Mouse (Mus musculus) ES-E14 (cell line): Measurements from ENCODE around the gene Ring1. TPM values are rescaled to one million over a fixed set of nuclear protein-coding genes. Genes with fewer than 3 reads are reported as not detected.
A peak's percentile ranks its signal among the peaks of the same experiment; 100 is the strongest.

Experiments
- DNase-seq: peaks from one replicate; pipeline ENCODE4 v3.0.0-alpha.2; 2013; ENCODE audit warnings: low read depth, low spot score
- H3K27ac ChIP-seq: 2 replicates; pipeline ENCODE4 v1.5.1; 2012; ENCODE audit warnings: low read depth, mild to moderate bottlenecking, low read length, moderate library complexity, mixed read lengths; ENCODE audit not compliant: poor library complexity, insufficient read depth, severe bottlenecking
- H3K36me3 ChIP-seq: 2 replicates; pipeline ENCODE4 v1.6.1; 2012; ENCODE audit warnings: mild to moderate bottlenecking, low read length, moderate library complexity, mixed read lengths; ENCODE audit not compliant: control insufficient read depth, poor library complexity, insufficient read depth, severe bottlenecking
- H3K4me1 ChIP-seq, 2 experiments: fragments of 150-350 bp in 1 of 2; sonication (generic) in 1 of 2; 2 replicates each; pipeline ENCODE4 v1.6.1; 2012; ENCODE audit warnings: low read length in 2 of 2, mild to moderate bottlenecking in 1 of 2, mixed read lengths in 1 of 2; ENCODE audit not compliant: control insufficient read depth in 2 of 2, insufficient read depth in 2 of 2, poor library complexity in 1 of 2
- H3K4me3 ChIP-seq, 2 experiments: fragments of 150-350 bp in 1 of 2; sonication (generic) in 1 of 2; 2 replicates each; pipeline ENCODE4 v1.5.1; 2012; ENCODE audit warnings: low read length in 2 of 2, low read depth in 1 of 2, mild to moderate bottlenecking in 1 of 2, mixed read lengths in 1 of 2; ENCODE audit not compliant: insufficient read depth in 1 of 2, poor library complexity in 1 of 2, severe bottlenecking in 1 of 2
- H3K9ac ChIP-seq: 2 replicates; pipeline ENCODE4 v1.6.1; 2012; ENCODE audit warnings: low read depth, mild to moderate bottlenecking, low read length, mixed read lengths; ENCODE audit not compliant: poor library complexity, insufficient read depth, severe bottlenecking
- H3K9me3 ChIP-seq: fragments of 150-350 bp; sonication (generic); 2 replicates; pipeline ENCODE4 v1.6.1; 2012; ENCODE audit warnings: low read depth, mild to moderate bottlenecking, low read length; ENCODE audit not compliant: control insufficient read depth, insufficient read depth
- CHD2 ChIP-seq: IDR thresholded peaks from 2 replicates; pipeline ENCODE4 v1.6.1; 2014; ENCODE audit warnings: mild to moderate bottlenecking, low read depth, low read length, inconsistent platforms
- HCFC1 ChIP-seq: IDR thresholded peaks from 2 replicates; pipeline ENCODE4 v1.6.1; 2012; ENCODE audit warnings: low read length, inconsistent platforms, borderline replicate concordance; ENCODE audit not compliant: insufficient read depth
- MAFK ChIP-seq: IDR thresholded peaks from 2 replicates; pipeline ENCODE4 v1.6.1; 2014; ENCODE audit warnings: mild to moderate bottlenecking, low read depth, low read length, inconsistent platforms; ENCODE audit not compliant: insufficient read depth
- ZC3H11A ChIP-seq: IDR thresholded peaks from 2 replicates; pipeline ENCODE4 v1.6.1; 2012; ENCODE audit warnings: low read depth, mild to moderate bottlenecking, inconsistent platforms, low read length, borderline replicate concordance
- ZNF384 ChIP-seq: IDR thresholded peaks from 2 replicates; pipeline ENCODE4 v1.6.1; 2012; ENCODE audit warnings: low read depth, low read length, inconsistent platforms
- in situ Hi-C, 2 experiments: fragments of 600-800 bp; cut with MboI; formaldehyde crosslinking; loops; one replicate each; pipeline ENCODE4 v1.15.1; 2025; ENCODE audit warnings: low sequenced_read_pairs in 2 of 2, inconsistent platforms in 1 of 2; ENCODE audit not compliant: unreplicated experiment in 2 of 2
- total RNA-seq: library from RNA; depleted of rRNA; stranded (reverse); fragments of 300-350 nt; gene quantifications from 2 replicates; pipeline ENCODE4 v1.2.3, GENCODE M21; 2012; rRNA removed

The Ring1 gene
- total RNA-seq, 1 experiment = 5.6 TPM

GRCm38 (mm10) chr17:33973572-33973971 is 50.9 kb downstream of the Ring1 start:
- in situ Hi-C loops = no loop called here
- no peaks in the 10 kb centered on the region; a peak in 1 of 4 replicates for H3K4me1 ChIP-seq
- H3K36me3 ChIP-seq = no peaks in the 10 kb centered on the region; the same call in 1 of the 2 replicates
- H3K27ac ChIP-seq = no peak overlapping the region
- H3K9ac ChIP-seq = no peak overlapping the region
- no peak for DNase-seq
- TF ChIP-seq ZNF384 = no peak
- no peak for TF ChIP-seq ZC3H11A
- TF ChIP-seq CHD2 = no peak
- peak; percentile 77 for TF ChIP-seq MAFK
- no peaks in the 10 kb centered on the region for H3K9me3 ChIP-seq
- no peak overlapping the region for H3K4me3 ChIP-seq

GRCm38 (mm10) chr17:33972691-33973090 is 51.8 kb downstream of the Ring1 start:
- no peaks in the 10 kb centered on the region for H3K9me3 ChIP-seq
- TF ChIP-seq HCFC1 = no peak
- TF ChIP-seq ZNF384 = no peak
- no peak for TF ChIP-seq MAFK
- no peak for TF ChIP-seq CHD2
- TF ChIP-seq ZC3H11A = no peak
- H3K4me1 ChIP-seq = no peaks in the 10 kb centered on the region; a peak in 1 of 4 replicates
- H3K27ac ChIP-seq = no peak overlapping the region
- DNase-seq = no peak
- no peaks in the 10 kb centered on the region; the same call in 1 of the 2 replicates for H3K36me3 ChIP-seq
- no peak overlapping the region for H3K4me3 ChIP-seq
- H3K9ac ChIP-seq = no peak overlapping the region
- in situ Hi-C loops = no loop called here

Other genes starting within 250 kb of the Ring1 start
- gene Angptl4, start 242.8 kb downstream of the Ring1 start, total RNA-seq = 30.5 and 39.3 TPM in 2 replicates
- gene Kank3, start 214.2 kb downstream of the Ring1 start, total RNA-seq = 81.1 and 165 TPM in 2 replicates
- gene Rps28, start 200.1 kb downstream of the Ring1 start, total RNA-seq = 5,476 and 6,336 TPM in 2 replicates
- 639 and 871 TPM in 2 replicates for gene Ndufa7, start 200.1 kb downstream of the Ring1 start, total RNA-seq
- 131 and 228 TPM in 2 replicates for gene Cd320, start 181.6 kb downstream of the Ring1 start, total RNA-seq
- 11.6 and 19.7 TPM in 2 replicates for gene Gm7029, start 150.8 kb downstream of the Ring1 start, total RNA-seq
- gene Kifc1, start 134.0 kb downstream of the Ring1 start, total RNA-seq = 149 and 187 TPM in 2 replicates
- gene Platr17, start 119.5 kb downstream of the Ring1 start, total RNA-seq = 33.2 and 46.0 TPM in 2 replicates
- 67.3 and 73.7 TPM in 2 replicates for gene Daxx, start 115.3 kb downstream of the Ring1 start, total RNA-seq
- 39.4 and 64.9 TPM in 2 replicates for gene Tapbp, start 108.8 kb downstream of the Ring1 start, total RNA-seq
- 32.8 and 34.8 TPM in 2 replicates for gene Zbtb22, start 108.8 kb downstream of the Ring1 start, total RNA-seq
- gene Rgl2, start 95.1 kb downstream of the Ring1 start, total RNA-seq = 65.8 and 129 TPM in 2 replicates
- gene Pfdn6, start 84.3 kb downstream of the Ring1 start, total RNA-seq = 175 and 201 TPM in 2 replicates
- gene Wdr46, start 84.0 kb downstream of the Ring1 start, total RNA-seq = 65.6 and 78.2 TPM in 2 replicates
- 10.3 and 15.3 TPM in 2 replicates for gene B3galt4, start 73.2 kb downstream of the Ring1 start, total RNA-seq
- gene Vps52, start 68.9 kb downstream of the Ring1 start, total RNA-seq = 23.2 and 24.8 TPM in 2 replicates
- gene Rps18, start 68.7 kb downstream of the Ring1 start, total RNA-seq = 4,706 and 5,724 TPM in 2 replicates
- 69.5 and 155 TPM in 2 replicates for gene H2-K1, start 24.3 kb downstream of the Ring1 start, total RNA-seq
- 15.5 and 27.7 TPM in 2 replicates for gene H2-Ke6, start 3.4 kb upstream of the Ring1 start, total RNA-seq
- 253 and 394 TPM in 2 replicates for gene Slc39a7, start 7.0 kb upstream of the Ring1 start, total RNA-seq
- gene Rxrb, start 7.1 kb upstream of the Ring1 start, total RNA-seq = 52.4 and 79.2 TPM in 2 replicates
- 1.3 and 1.4 TPM in 2 replicates for gene Col11a2, start 14.8 kb upstream of the Ring1 start, total RNA-seq
- gene H2-Oa, start 67.7 kb upstream of the Ring1 start, total RNA-seq = 0.54 TPM in 1 of 2 replicates, not detected in the other
- 18.5 and 24.5 TPM in 2 replicates for gene H2-DMa, start 94.9 kb upstream of the Ring1 start, total RNA-seq
- 257 and 321 TPM in 2 replicates for gene Brd2, start 98.0 kb upstream of the Ring1 start, total RNA-seq
- gene H2-DMb2, start 118.6 kb upstream of the Ring1 start, total RNA-seq = 0.31 TPM in 1 of 2 replicates, not detected in the other
- gene H2-DMb1, start 128.4 kb upstream of the Ring1 start, total RNA-seq = 3.1 and 5.0 TPM in 2 replicates
- 13.9 and 23.1 TPM in 2 replicates for gene Tap1, start 162.9 kb upstream of the Ring1 start, total RNA-seq
- 3.8 and 4.1 TPM in 2 replicates for gene Psmb9, start 163.1 kb upstream of the Ring1 start, total RNA-seq
- gene Psmb8, start 173.0 kb upstream of the Ring1 start, total RNA-seq = 3.2 and 7.4 TPM in 2 replicates
- 4.0 and 5.1 TPM in 2 replicates for gene Tap2, start 178.8 kb upstream of the Ring1 start, total RNA-seq
- gene H2-Ob, start 214.2 kb upstream of the Ring1 start, total RNA-seq = not detected in 2 replicates
- gene H2-Ab1, start 233.0 kb upstream of the Ring1 start, total RNA-seq = 1.9 and 2.9 TPM in 2 replicates